Mouse (Mus musculus) spleen, adult 2 months (tissue): ENCODE results near the gene B3galt4. TPM values are rescaled to one million over a fixed set of nuclear protein-coding genes. Genes with fewer than 3 reads are reported as not detected.
A peak's percentile ranks its signal among the peaks of the same experiment; 100 is the strongest.

Source experiments
- DNase-seq, 2 experiments: peaks; one replicate each; pipeline versions ENCODE4 v3.0.0 to v3.0.0-alpha.2; 2012 to 2021; ENCODE audit warnings: low spot score in 2 of 2, low read depth in 1 of 2
- H3K27ac ChIP-seq: fragments of 200-500 bp; 2 replicates; pipeline ENCODE4 v1.5.1; 2012; ENCODE audit warnings: low read length, inconsistent platforms; ENCODE audit not compliant: insufficient read depth
- H3K27me3 ChIP-seq: fragments of 200-500 bp; 2 replicates; pipeline ENCODE4 v1.6.1; 2012; ENCODE audit warnings: mild to moderate bottlenecking, moderate library complexity, low read length, inconsistent platforms; ENCODE audit not compliant: control insufficient read depth, insufficient read depth
- H3K36me3 ChIP-seq: fragments of 200-500 bp; 2 replicates; pipeline ENCODE4 v1.6.1; 2012; ENCODE audit warnings: mild to moderate bottlenecking, low read length, inconsistent platforms; ENCODE audit not compliant: control insufficient read depth, insufficient read depth
- H3K4me1 ChIP-seq: fragments of 200-500 bp; 2 replicates; pipeline ENCODE4 v1.6.1; 2011; ENCODE audit warnings: inconsistent platforms; ENCODE audit not compliant: control insufficient read depth, insufficient read depth, insufficient read length
- H3K4me3 ChIP-seq: fragments of 200-500 bp; 2 replicates; pipeline ENCODE4 v1.5.1; 2011; ENCODE audit warnings: mild to moderate bottlenecking, inconsistent platforms; ENCODE audit not compliant: insufficient read depth, insufficient read length; ENCODE audit errors: extremely low read depth
- CTCF ChIP-seq: fragments of 200-500 bp; IDR thresholded peaks from 2 replicates; pipeline ENCODE4 v1.5.1; 2011; ENCODE audit warnings: mild to moderate bottlenecking, inconsistent platforms; ENCODE audit not compliant: insufficient read depth, insufficient read length, insufficient replicate concordance; ENCODE audit errors: extremely low read depth
- POLR2A ChIP-seq: fragments of 200-500 bp; IDR thresholded peaks from 2 replicates; pipeline ENCODE4 v1.6.1; 2011; ENCODE audit warnings: low read depth, low read length, inconsistent platforms
- WGBS: fragments of 180-500 bp; shearing (Covaris S2); methylation state at CpG from one replicate; pipeline ENCODE4 v1.1.7; 2018; 5-methylcytosine and 5-hydroxymethylcytosine counted together
- polyA plus RNA-seq: library from polyadenylated mRNA; depleted of rRNA; stranded (reverse); fragments of >200 nt; gene quantifications from 2 replicates; pipeline ENCODE4 v1.2.3, GENCODE M21; 2012

The B3galt4 gene
- polyA plus RNA-seq, 1 experiment, result 18.9 TPM

GRCm38 (mm10) chr17:33913905-33914304, 37.4 kb downstream of the B3galt4 start:
- peaks cover 32% of the 10 kb centered on the region for H3K36me3 ChIP-seq
- H3K27ac ChIP-seq, result peak overlapping the region; percentile 10
- no peak overlapping the region for H3K4me3 ChIP-seq
- WGBS, result 94% methylated on average over 8 of the region's 8 CpGs
- TF ChIP-seq CTCF (no peak), POLR2A (no peak)
- H3K27me3 ChIP-seq, result no peaks in the 10 kb centered on the region
- DNase-seq, result no peak
- peaks cover 14% of the 10 kb centered on the region; the same call in 1 of the 2 replicates for H3K4me1 ChIP-seq

DNA sequence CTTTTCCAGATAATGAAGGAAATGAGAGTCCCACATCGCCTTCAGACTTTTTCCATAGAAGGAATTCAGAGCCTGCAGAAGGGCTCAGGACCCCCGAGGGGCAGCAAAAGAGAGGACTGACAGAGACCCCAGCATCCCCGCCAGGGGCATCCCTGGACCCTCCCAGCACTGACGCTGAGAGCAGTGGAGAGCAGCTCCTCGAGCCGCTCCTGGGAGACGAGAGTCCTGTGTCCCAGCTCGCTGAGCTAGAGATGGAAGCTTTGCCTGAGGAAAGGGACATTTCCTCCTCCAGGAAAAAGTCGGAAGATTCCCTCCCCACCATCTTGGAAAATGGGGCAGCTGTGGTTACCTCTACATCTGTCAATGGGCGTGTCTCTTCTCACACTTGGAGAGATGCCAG, 38.0 kb downstream of the B3galt4 start:
- DNase-seq, result no peak
- no peak for TF ChIP-seq POLR2A
- no peak for TF ChIP-seq CTCF
- H3K36me3 ChIP-seq, result peaks cover 32% of the 10 kb centered on the region
- H3K27ac ChIP-seq, result no peak overlapping the region
- 93% methylated on average over 10 of the region's 10 CpGs for WGBS
- H3K4me1 ChIP-seq, result peaks cover 8% of the 10 kb centered on the region; the same call in 1 of the 2 replicates
- H3K27me3 ChIP-seq, result no peaks in the 10 kb centered on the region
- no peak overlapping the region for H3K4me3 ChIP-seq

DNA sequence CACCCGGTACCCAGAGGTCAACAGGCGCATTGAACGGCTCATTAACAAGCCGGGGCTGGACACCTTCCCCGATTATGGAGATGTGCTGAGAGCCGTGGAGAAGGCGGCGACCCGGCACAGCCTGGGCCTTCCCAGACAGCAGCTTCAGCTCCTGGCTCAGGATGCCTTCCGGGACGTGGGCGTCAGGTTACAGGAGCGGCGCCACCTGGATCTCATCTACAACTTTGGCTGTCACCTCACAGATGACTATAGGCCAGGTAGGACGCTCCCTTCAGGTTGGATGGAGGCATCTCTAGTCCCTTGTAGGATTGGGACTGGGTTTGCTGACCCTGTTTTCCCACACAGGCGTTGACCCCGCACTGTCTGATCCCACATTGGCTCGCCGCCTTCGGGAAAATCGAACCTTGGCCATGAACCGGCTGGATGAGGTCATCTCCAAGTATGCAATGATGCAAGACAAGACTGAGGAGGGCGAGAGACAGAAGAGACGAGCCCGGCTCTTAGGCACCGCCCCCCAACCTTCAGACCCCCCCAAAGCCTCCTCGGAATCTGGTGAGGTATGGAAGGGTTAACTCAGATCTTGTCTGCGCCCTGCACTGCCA, 39.4 kb downstream of the B3galt4 start:
- H3K36me3 ChIP-seq, result peaks cover 28% of the 10 kb centered on the region
- 93% methylated on average over 28 of the region's 28 CpGs for WGBS
- H3K4me3 ChIP-seq, result no peak overlapping the region
- no peaks in the 10 kb centered on the region for H3K27me3 ChIP-seq
- H3K27ac ChIP-seq, result no peak overlapping the region
- H3K4me1 ChIP-seq, result peaks cover 5% of the 10 kb centered on the region; the same call in 1 of the 2 replicates
- no peak for TF ChIP-seq POLR2A
- no peak for TF ChIP-seq CTCF
- DNase-seq, result no peak

DNA sequence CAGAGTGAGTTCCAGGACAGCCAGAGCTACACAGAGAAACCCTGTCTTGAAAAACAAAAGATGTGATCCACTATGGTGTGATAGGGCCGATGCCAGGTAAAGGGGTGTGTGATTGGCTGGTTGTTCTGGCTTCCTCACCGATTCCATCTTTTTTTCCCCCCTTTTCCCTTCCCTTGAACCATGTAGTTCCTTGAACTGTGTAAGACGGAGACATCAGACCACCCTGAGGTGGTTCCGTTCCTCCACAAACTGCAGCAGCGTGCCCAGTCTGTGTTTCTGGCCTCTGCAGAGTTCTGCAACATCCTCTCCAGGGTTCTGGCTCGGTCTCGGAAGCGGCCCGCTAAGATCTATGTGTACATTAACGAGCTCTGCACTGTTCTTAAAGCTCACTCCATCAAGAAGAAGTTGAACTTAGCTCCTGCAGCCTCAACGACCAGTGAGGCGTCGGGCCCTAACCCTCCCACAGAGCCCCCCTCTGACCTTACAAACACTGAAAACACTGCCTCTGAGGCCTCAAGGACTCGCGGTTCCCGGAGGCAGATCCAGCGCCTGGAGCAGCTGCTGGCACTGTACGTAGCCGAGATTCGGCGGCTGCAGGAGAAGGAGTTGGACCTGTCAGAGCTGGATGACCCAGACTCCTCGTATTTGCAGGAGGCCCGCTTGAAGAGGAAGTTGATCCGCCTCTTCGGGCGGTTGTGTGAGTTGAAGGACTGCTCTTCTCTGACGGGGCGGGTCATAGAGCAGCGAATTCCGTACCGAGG, 40.1 kb downstream of the B3galt4 start:
- Histone ChIP-seq H3K27ac (no peak overlapping the region), H3K27me3 (no peaks in the 10 kb centered on the region), H3K36me3 (peaks cover 28% of the 10 kb centered on the region), H3K4me1 (peaks cover 2% of the 10 kb centered on the region; the same call in 1 of the 2 replicates), H3K4me3 (no peak overlapping the region)
- no peak for DNase-seq
- 95% methylated on average over 31 of the region's 31 CpGs for WGBS
- TF ChIP-seq POLR2A (no peak), CTCF (no peak)

DNA sequence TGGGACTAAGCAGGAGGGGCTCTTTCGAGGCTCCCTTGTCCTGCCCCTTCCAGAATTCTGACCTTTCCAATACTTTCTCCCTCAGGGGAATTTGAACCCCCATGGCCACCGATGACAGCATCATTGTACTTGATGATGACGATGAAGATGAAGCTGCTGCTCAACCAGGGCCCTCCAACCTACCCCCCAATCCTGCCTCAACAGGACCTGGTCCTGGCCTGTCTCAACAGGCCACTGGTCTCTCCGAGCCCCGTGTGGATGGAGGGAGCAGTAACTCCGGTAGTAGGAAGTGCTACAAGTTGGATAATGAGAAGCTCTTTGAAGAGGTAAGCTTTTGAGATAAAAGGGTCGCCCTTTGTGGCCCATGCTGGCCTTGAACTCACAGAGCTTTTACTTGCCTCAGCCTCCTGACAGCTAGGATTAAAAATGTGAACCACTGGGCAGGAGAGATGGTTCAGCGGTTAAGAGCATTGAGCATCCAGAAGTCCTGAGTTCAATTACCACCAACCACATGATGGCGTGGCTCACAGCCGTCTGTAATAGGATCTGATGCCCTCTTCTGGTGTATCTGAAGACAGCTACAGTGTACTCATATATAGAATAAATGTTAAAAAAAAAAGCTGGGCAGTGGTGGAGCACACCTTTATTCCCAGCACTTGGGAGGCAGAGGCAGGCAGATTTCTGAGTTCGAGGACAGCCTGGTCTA, 40.8 kb downstream of the B3galt4 start:
- 41% methylated on average over 11 of the region's 11 CpGs for WGBS
- DNase-seq, result no peak
- Histone ChIP-seq H3K4me3 (peak overlapping the region; percentile 76), H3K27me3 (no peaks in the 10 kb centered on the region), H3K27ac (peak overlapping the region; percentile 92), H3K36me3 (peaks cover 28% of the 10 kb centered on the region), H3K4me1 (peaks cover 2% of the 10 kb centered on the region; the same call in 1 of the 2 replicates)
- TF ChIP-seq CTCF, result no peak
- no peak for TF ChIP-seq POLR2A

GRCm38 (mm10) chr17:33909869-33910250, 41.4 kb downstream of the B3galt4 start:
- Histone ChIP-seq H3K27ac (peak overlapping the region; percentile 92), H3K27me3 (no peaks in the 10 kb centered on the region), H3K36me3 (peaks cover 27% of the 10 kb centered on the region), H3K4me3 (peak overlapping the region; percentile 76), H3K4me1 (no peaks in the 10 kb centered on the region; the same call in 1 of the 2 replicates)
- DNase-seq, result no peak
- under 1% methylated on average over 14 of the region's 14 CpGs for WGBS
- TF ChIP-seq CTCF (no peak), POLR2A (no peak)
